Mouse (Mus musculus) spleen, adult 2 months (tissue): Measurements from ENCODE around the gene Gm15557.

Source experiments
- CTCF ChIP-seq: fragments of 200-500 bp; IDR thresholded peaks from 2 replicates; pipeline ENCODE4 v1.5.1; 2011; ENCODE audit warnings: mild to moderate bottlenecking, inconsistent platforms; ENCODE audit not compliant: insufficient read depth, insufficient read length, insufficient replicate concordance; ENCODE audit errors: extremely low read depth
- POLR2A ChIP-seq: fragments of 200-500 bp; IDR thresholded peaks from 2 replicates; pipeline ENCODE4 v1.6.1; 2011; ENCODE audit warnings: low read depth, low read length, inconsistent platforms

GRCm38 (mm10) chr2:155943463-155943862 is 2.9 kb downstream of the Gm15557 start:
- TF ChIP-seq CTCF (no peak), POLR2A (no peak)
